Mouse (Mus musculus) neural tube, embryonic 14.5 days (tissue): ENCODE data around the gene Olfr453. TPM values are rescaled to one million over a fixed set of nuclear protein-coding genes. Genes with fewer than 3 reads are reported as not detected.

Source experiments
- ATAC-seq: fragments of 200-750 bp; cut with Nextera tagmentation; 2 replicates; pipeline ENCODE4 v1.8.0; 2017; ENCODE audit warnings: low read depth, mild to moderate bottlenecking, moderate TSS enrichment, moderate library complexity
- H3K27ac ChIP-seq: fragments of 300-500 bp; sonication (generic); 2 replicates; pipeline ENCODE4 v1.5.1; 2014; ENCODE audit warnings: low read depth, mild to moderate bottlenecking, control low read depth, low read length, moderate library complexity, mixed read lengths
- H3K27me3 ChIP-seq: fragments of 300-500 bp; sonication (generic); 2 replicates; pipeline ENCODE4 v1.6.1; 2014; ENCODE audit warnings: low read length; ENCODE audit not compliant: control insufficient read depth, insufficient read depth
- H3K36me3 ChIP-seq: fragments of 300-500 bp; sonication (generic); 2 replicates; pipeline ENCODE4 v1.6.1; 2014; ENCODE audit warnings: low read length, mixed read lengths; ENCODE audit not compliant: control insufficient read depth, insufficient read depth
- H3K4me1 ChIP-seq: fragments of 300-500 bp; sonication (generic); 2 replicates; pipeline ENCODE4 v1.6.1; 2014; ENCODE audit warnings: low read length; ENCODE audit not compliant: control insufficient read depth, insufficient read depth
- H3K4me2 ChIP-seq: fragments of 300-500 bp; sonication (generic); 2 replicates; pipeline ENCODE4 v1.6.1; 2014; ENCODE audit warnings: mild to moderate bottlenecking, low read depth, low read length, control low read depth
- H3K4me3 ChIP-seq: fragments of 300-500 bp; sonication (generic); 2 replicates; pipeline ENCODE4 v1.5.1; 2014; ENCODE audit warnings: low read depth, low read length, control low read depth, mixed read lengths
- H3K9ac ChIP-seq: fragments of 300-500 bp; sonication (generic); replicated peaks from 2 replicates; pipeline ENCODE4 v1.6.1; 2014; ENCODE audit warnings: low read depth, mild to moderate bottlenecking, control low read depth, low read length, mixed read lengths
- H3K9me3 ChIP-seq: fragments of 300-500 bp; sonication (generic); 2 replicates; pipeline ENCODE4 v1.6.1; 2016; ENCODE audit warnings: low read length; ENCODE audit not compliant: control insufficient read depth
- WGBS: fragments of 180-500 bp; shearing (Covaris S2); extraction: QIAGEN DNeasy Blood & Tissue Kit; methylation state at CpG from one replicate; pipeline ENCODE4 v1.1.7; 2014; 5-methylcytosine and 5-hydroxymethylcytosine counted together
- polyA plus RNA-seq: library from polyadenylated mRNA; unstranded; fragments of >200 nt; fragmentation: Nextera tagmentation; extraction: Ambion mirVana; gene quantifications from 2 replicates; pipeline ENCODE4 v1.2.1, GENCODE M21; 2014

Gene Olfr453
- polyA plus RNA-seq, 1 experiment from 2014 or later, result not detected

DNA sequence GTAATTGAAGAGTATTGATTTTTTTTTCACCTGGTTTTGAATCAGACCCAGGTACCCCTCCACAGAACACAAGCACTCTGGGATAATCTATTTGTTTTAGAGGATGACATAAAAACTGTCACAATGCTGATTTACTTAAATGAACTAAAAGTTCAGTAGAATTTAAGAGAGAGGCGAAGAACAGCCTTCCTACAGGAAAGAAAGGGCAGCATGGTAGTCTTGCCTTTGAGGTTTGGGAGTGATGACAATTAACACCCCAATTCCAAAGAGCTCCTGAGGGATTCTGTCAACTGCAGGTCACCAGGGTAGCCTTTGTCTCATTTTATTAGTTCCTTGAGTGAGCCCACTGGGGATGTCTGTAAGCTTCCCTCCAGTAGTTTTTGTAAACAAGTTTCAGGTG, 16.9 kb downstream of the Olfr453 start, which contains the start of gene Olfr38:
TSS of gene Olfr38 (plus strand) at position 301 of the 400 bp plus-strand sequence.
- H3K27ac ChIP-seq, result no peak within 1 kb of the TSS
- no peak within 1 kb of the TSS for H3K4me3 ChIP-seq
- no peaks in the 10 kb centered on the region for H3K36me3 ChIP-seq
- H3K4me2 ChIP-seq, result no peak within 1 kb of the TSS
- H3K27me3 ChIP-seq, result no peaks in the 10 kb centered on the region
- WGBS, result 39% methylated on average over 1 of the region's 1 CpGs
- H3K9ac ChIP-seq, result no peak within 1 kb of the TSS
- H3K4me1 ChIP-seq, result no peaks in the 10 kb centered on the region
- H3K9me3 ChIP-seq, result no peaks in the 10 kb centered on the region
- no peak for ATAC-seq

DNA sequence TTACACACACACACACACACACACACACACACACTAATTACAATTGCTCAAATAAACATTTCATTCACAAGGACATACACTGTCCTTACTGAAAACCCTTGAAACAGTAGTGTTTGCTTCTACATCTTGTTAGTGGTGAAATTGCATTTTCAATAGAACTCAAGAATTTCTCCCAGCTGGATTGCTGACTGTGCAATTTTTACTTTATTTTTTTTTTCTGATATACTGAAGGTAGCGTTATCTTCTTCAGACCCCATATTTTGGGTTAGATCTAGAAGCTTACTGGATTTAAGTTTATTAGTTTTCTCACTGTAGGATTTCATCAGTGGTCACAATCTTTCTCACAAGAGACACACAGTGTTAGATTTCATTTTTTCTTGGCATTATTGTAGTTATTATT, 37.9 kb downstream of the Olfr453 start:
- no peak overlapping the region for H3K9ac ChIP-seq
- H3K9me3 ChIP-seq, result no peaks in the 10 kb centered on the region
- no peaks in the 10 kb centered on the region for H3K4me1 ChIP-seq
- H3K27me3 ChIP-seq, result no peaks in the 10 kb centered on the region
- no peak overlapping the region for H3K27ac ChIP-seq
- H3K4me2 ChIP-seq, result no peak overlapping the region
- H3K36me3 ChIP-seq, result no peaks in the 10 kb centered on the region
- ATAC-seq, result no peak
- no peak overlapping the region for H3K4me3 ChIP-seq
- 92% methylated on average over 1 of the region's 1 CpGs for WGBS

DNA sequence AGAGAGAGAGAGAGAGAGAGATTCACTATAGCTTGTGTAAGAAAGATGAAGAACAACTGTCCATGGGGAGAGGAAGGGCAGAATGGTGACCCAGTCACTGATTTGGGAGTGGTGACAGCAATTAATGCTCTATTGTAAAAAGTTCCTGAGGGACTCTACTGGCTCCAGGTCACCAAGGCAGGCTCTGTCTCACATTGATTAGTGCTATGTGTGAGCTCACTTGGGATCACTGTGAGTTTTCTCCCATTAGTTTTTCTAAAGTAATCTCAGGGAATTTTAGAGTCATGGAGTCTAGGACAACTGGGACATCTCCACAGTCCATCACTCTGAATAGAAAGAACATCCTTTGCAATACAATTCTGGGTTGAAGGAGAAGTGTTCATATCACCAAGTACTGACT, 45.6 kb downstream of the Olfr453 start, which contains the start of gene Olfr452:
TSS of gene Olfr452 (plus strand) at position 301 of the 400 bp plus-strand sequence.
- H3K9ac ChIP-seq, result no peak within 1 kb of the TSS

DNA sequence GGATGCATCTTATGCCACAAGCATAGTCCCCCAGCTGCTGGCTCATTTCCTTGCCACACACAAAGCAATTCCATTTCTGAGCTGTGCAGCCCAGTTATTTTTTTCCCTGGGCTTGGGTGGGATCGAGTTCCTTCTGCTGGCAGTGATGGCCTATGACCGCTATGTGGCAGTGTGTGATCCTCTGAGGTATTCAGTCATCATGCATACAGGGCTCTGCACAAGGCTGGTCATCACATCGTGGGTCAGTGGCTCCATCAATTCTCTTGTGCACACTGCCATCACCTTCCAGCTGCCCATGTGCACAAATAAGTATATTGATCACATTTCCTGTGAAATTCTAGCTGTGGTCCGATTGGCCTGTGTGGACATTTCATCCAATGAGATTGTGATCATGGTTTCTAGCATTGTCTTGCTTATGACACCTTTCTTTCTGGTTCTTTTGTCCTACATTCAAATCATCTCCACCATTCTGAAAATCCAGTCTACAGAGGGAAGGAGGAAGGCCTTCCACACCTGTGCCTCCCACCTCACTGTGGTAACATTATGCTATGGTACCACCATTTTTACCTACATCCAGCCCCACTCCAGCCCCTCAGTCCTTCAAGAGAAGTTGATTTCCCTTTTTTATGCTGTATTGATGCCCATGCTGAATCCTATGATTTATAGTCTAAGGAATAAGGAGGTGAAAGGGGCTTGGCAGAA, 51.2 kb downstream of the Olfr453 start:
- 39% methylated on average over 4 of the region's 4 CpGs for WGBS
- Histone ChIP-seq H3K36me3 (no peaks in the 10 kb centered on the region), H3K4me1 (no peaks in the 10 kb centered on the region), H3K4me3 (no peak overlapping the region), H3K9me3 (no peaks in the 10 kb centered on the region), H3K27ac (no peak overlapping the region), H3K27me3 (no peaks in the 10 kb centered on the region), H3K9ac (no peak overlapping the region), H3K4me2 (no peak overlapping the region)
- peak; percentile 69 for ATAC-seq

More for the DNA sequence above, 45.6 kb downstream of the Olfr453 start, which contains the start of gene Olfr452:
- H3K27ac ChIP-seq, result no peak within 1 kb of the TSS
- no peak within 1 kb of the TSS for H3K4me3 ChIP-seq
- no peaks in the 10 kb centered on the region for H3K27me3 ChIP-seq
- no peaks in the 10 kb centered on the region for H3K36me3 ChIP-seq
- H3K9me3 ChIP-seq, result no peaks in the 10 kb centered on the region
- H3K4me1 ChIP-seq, result no peaks in the 10 kb centered on the region
- no peak within 1 kb of the TSS for H3K4me2 ChIP-seq
- ATAC-seq, result no peak

DNA sequence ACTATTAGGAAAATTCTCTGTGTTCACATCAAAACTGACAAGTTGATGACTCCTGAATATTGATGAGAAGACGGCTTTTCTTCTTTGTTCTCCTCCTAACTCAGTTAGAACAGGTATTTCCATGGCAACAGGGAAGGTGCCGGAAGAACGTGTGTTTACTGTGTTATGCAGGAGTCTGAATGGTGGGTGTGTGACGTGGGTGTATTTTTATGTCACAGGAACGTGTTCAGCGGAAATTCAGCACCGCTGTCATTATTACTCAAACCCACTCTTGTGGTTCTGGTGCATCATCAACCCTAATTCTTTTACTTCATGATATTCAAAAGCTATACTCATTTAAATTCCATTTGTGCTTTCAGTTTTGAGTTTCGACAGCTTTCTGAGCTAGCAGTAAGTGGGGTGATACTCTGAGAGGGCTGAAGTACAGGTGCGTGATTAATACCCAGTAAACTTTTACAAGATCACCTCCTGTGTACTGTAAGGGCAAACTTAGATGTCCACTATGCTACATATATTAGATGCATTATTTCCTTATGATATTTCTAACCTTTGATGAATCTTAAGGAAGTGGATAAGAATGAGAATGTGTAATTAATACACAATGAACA, 51.9 kb downstream of the Olfr453 start:
- Histone ChIP-seq H3K4me3 (no peak overlapping the region), H3K36me3 (no peaks in the 10 kb centered on the region), H3K4me1 (no peaks in the 10 kb centered on the region), H3K4me2 (no peak overlapping the region), H3K27me3 (no peaks in the 10 kb centered on the region), H3K9ac (no peak overlapping the region), H3K9me3 (no peaks in the 10 kb centered on the region), H3K27ac (no peak overlapping the region)
- WGBS, result 73% methylated on average over 9 of the region's 9 CpGs
- peak; percentile 66 for ATAC-seq

DNA sequence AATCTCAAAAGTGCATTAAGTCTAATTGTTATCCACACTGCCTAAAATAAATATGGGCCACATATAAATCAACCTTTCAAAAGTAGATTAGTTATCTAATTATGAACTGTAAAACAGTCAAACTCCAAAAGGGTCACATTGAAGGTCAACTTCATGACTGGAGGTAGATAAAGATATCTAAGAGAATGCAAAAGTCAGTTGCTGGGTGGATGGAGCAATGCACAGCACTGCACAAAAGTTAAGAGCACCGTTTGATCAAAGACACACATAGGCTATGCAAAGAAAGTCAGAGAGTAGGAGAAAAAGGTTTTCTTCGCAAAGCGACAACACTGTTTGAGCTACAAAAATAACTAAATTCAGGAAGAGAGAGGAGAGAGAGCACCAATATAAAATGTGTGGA, 55.8 kb downstream of the Olfr453 start:
- H3K4me2 ChIP-seq, result no peak overlapping the region
- H3K36me3 ChIP-seq, result no peaks in the 10 kb centered on the region
- H3K4me3 ChIP-seq, result no peak overlapping the region
- 91% methylated on average over 3 of the region's 3 CpGs for WGBS
- no peaks in the 10 kb centered on the region for H3K9me3 ChIP-seq
- H3K9ac ChIP-seq, result no peak overlapping the region
- H3K27ac ChIP-seq, result no peak overlapping the region
- no peaks in the 10 kb centered on the region for H3K4me1 ChIP-seq
- H3K27me3 ChIP-seq, result no peaks in the 10 kb centered on the region
- ATAC-seq, result no peak

Other genes with a start within 250 kb of the Olfr453 start
- not detected in 2 replicates for gene Olfr455, start 191.8 kb upstream of the Olfr453 start, polyA plus RNA-seq
- gene Tcaf3, start 141.7 kb upstream of the Olfr453 start, polyA plus RNA-seq, result not detected in 2 replicates
- 0.78 and 0.91 TPM in 2 replicates for gene Tcaf2, start 94.1 kb upstream of the Olfr453 start, polyA plus RNA-seq
- 224 and 238 TPM in 2 replicates for gene Tcaf1, start 29.3 kb upstream of the Olfr453 start, polyA plus RNA-seq
- gene Olfr38, start 17.0 kb downstream of the Olfr453 start, polyA plus RNA-seq, result not detected in 2 replicates
- not detected in 2 replicates for gene Olfr452, start 45.7 kb downstream of the Olfr453 start, polyA plus RNA-seq
- gene Olfr450, start 72.6 kb downstream of the Olfr453 start, polyA plus RNA-seq, result not detected in 2 replicates
- not detected in 2 replicates for gene Olfr449, start 95.0 kb downstream of the Olfr453 start, polyA plus RNA-seq
- not detected in 2 replicates for gene Olfr448, start 151.1 kb downstream of the Olfr453 start, polyA plus RNA-seq
- gene Olfr447, start 169.5 kb downstream of the Olfr453 start, polyA plus RNA-seq, result not detected in 2 replicates
- not detected in 2 replicates for gene Olfr446, start 182.0 kb downstream of the Olfr453 start, polyA plus RNA-seq
- gene Olfr444, start 209.7 kb downstream of the Olfr453 start, polyA plus RNA-seq, result not detected in 2 replicates